Mouse (Mus musculus) layer of hippocampus, adult 2 months (tissue): ENCODE results near the gene Cdk6. TPM values are rescaled to one million over a fixed set of nuclear protein-coding genes. Genes with fewer than 3 reads are reported as not detected.

ENCODE experiments used
- DNase-seq, 2 experiments: peaks; one replicate each; pipeline ENCODE4 v3.0.0; 2022; ENCODE audit warnings: low spot score in 2 of 2
- H3K27ac ChIP-seq: fragments of 200-600 bp; 2 replicates; pipeline ENCODE4 v1.8.1; 2022
- H3K4me3 ChIP-seq: fragments of 200-600 bp; 2 replicates; pipeline ENCODE4 v1.8.1; 2022; ENCODE audit warnings: mild to moderate bottlenecking
- CTCF ChIP-seq: fragments of 200-600 bp; conservative IDR thresholded peaks from 2 replicates; pipeline ENCODE4 v1.8.1; 2022; ENCODE audit warnings: antibody characterized with exemption, mild to moderate bottlenecking, moderate library complexity
- total RNA-seq, 2 experiments: library from RNA; stranded (reverse); gene quantifications; 2 replicates each; pipeline ENCODE4 v1.2.3; 2021

Cdk6 gene
- total RNA-seq, 2 experiments from 2014 or later, result 3.5 to 6.3 TPM

- DNase-seq, result no peak
- H3K27ac ChIP-seq, result no peak overlapping the region
- H3K4me3 ChIP-seq, result no peak overlapping the region
- no peak for TF ChIP-seq CTCF
Observed at GRCm38 (mm10) chr5:3501564-3502001, 160.3 kb downstream of the Cdk6 start.

DNA sequence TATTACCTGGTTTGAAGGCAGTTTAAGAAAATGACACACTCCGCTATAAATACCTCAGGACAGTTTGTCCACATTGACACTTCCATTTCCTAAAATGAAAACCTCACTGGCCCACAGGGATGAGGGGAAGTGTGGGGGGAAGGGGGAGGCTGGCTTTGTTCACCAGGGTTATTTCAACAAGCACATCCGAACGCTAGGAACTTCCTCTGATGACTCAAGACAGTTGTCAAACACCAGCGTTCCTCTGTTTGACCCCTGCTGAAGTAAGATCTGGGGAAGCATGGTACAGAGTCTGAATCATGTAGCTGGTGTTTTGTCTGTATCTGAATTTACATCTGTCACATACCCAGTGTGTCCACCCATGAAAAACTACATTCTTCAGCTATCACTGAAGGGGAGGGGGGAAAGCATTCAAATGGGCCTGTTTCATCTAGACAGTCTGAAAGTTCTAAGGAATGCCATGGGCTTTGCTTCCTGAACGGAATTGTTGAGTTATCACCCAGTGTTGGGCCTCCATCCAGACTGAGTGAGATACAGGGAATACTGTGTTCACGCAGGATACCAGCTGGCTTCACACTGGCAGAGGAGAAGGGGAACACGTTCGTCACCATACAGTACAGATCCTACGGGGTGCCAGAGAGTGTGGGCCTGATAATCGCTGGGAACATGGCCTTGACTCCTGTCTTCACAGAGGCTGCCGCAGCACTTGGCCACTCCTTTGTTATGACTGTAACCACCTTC is 161.5 kb downstream of the Cdk6 start:
- no peak for DNase-seq
- no peak for TF ChIP-seq CTCF
- H3K4me3 ChIP-seq, result no peak overlapping the region
- no peak overlapping the region; the same call in 1 of the 2 replicates for H3K27ac ChIP-seq

GRCm38 (mm10) chr5:3503373-3503772 is 162.1 kb downstream of the Cdk6 start:
- no peak for TF ChIP-seq CTCF
- DNase-seq, result no peak
- no peak overlapping the region for H3K4me3 ChIP-seq
- H3K27ac ChIP-seq, result no peak overlapping the region

- TF ChIP-seq CTCF, result no peak
- H3K4me3 ChIP-seq, result no peak overlapping the region
- no peak for DNase-seq
- no peak overlapping the region for H3K27ac ChIP-seq
Observed at GRCm38 (mm10) chr5:3503836-3504323, 162.6 kb downstream of the Cdk6 start.

DNA sequence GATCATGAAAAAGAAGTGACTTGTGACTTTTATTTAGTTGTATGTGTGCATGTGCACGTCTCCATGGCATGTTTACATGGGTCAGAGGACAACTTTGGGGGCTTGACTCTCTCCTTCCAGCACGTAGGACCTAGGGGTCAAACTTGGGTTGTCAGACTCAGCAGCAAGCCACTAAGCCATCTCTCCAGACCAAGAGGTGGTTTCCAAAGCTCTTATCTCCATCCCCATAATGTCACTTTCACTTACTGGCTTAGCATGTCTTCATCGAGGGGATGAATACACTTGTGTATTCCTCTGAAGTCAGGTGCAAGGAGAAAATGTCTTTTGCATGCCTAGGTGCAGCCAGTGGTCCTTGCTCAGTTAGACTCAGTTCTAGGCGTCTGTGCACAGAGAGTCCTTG is 163.2 kb downstream of the Cdk6 start:
- Histone ChIP-seq H3K27ac (no peak overlapping the region), H3K4me3 (no peak overlapping the region)
- TF ChIP-seq CTCF, result no peak
- DNase-seq, result no peak

DNA sequence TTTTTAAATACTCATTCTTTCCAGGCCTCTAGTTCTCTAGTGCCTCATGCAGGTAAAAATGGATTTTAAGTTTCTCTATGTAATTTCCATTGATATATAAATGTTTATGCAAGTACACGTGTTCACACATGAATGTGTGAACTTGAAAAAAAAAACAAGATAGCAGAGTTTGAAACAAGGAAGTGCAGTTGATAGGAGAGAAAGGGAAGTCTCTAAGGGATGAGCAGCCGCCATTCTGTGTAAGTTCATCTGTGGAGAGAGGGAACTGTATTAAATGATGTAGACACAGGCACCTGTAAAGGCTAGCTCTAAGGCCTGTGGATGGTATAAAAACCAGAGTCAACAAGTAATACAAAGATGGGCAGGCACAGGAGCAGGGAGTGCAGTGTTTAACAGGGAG is 164.3 kb downstream of the Cdk6 start:
- DNase-seq, result no peak
- TF ChIP-seq CTCF, result no peak
- Histone ChIP-seq H3K27ac (no peak overlapping the region), H3K4me3 (no peak overlapping the region)

- H3K4me3 ChIP-seq, result no peak overlapping the region
- no peak overlapping the region for H3K27ac ChIP-seq
- no peak for TF ChIP-seq CTCF
- DNase-seq, result no peak
Observed at GRCm38 (mm10) chr5:3508480-3509381, 167.4 kb downstream of the Cdk6 start.

GRCm38 (mm10) chr5:3509503-3509902 is 168.2 kb downstream of the Cdk6 start:
- H3K4me3 ChIP-seq, result no peak overlapping the region
- TF ChIP-seq CTCF, result no peak
- no peak for DNase-seq
- no peak overlapping the region for H3K27ac ChIP-seq

GRCm38 (mm10) chr5:3511097-3511795 is 170.0 kb downstream of the Cdk6 start:
- TF ChIP-seq CTCF, result no peak
- no peak for DNase-seq
- Histone ChIP-seq H3K27ac (no peak overlapping the region), H3K4me3 (no peak overlapping the region)

DNA sequence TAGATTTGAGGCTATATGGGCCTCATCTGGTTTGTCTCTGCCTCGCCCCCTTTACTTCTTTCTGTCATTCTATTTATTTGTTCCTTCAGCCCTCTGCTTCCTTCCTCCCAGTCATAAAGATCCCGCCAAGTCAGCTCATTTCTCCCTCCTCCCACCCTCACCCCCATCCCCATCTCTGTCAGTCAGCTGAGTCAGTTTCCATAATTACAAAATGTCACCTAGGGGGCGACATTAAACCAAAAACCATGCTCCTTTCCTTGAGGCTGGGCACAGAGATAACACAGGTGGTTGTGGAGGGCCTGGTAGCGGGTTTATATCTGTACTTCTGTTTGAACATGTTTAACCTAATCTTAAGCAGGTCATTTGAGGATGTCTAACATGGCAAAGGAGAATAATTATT is 171.3 kb downstream of the Cdk6 start:
- DNase-seq, result no peak
- Histone ChIP-seq H3K4me3 (no peak overlapping the region), H3K27ac (no peak overlapping the region)

DNA sequence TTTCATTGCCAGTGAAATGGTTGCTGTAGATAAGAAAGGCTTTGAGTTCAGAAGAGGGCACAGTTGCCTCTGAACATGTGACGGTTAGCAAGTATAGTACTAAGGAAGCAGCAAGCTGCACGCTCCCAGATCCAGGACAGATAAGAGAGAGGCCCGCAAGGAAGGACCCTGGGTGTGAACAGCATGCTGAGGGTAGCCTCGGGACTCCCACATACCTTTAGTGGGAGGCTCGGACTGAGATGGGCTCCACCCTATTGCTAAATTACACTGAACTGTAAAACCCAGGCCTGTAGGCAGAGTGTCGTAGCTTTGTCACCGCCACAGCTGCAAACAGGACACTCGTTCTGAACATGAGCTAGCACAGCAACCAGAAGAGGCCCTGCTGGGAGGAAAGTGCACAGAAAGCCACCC is 173.6 kb downstream of the Cdk6 start:
- H3K27ac ChIP-seq, result no peak overlapping the region

More for the DNA sequence above, 171.3 kb downstream of the Cdk6 start:
- peak; percentile 52 for TF ChIP-seq CTCF

GRCm38 (mm10) chr5:3515477-3515876 is 174.2 kb downstream of the Cdk6 start:
- DNase-seq, result no peak
- no peak for TF ChIP-seq CTCF
- Histone ChIP-seq H3K27ac (no peak overlapping the region), H3K4me3 (no peak overlapping the region)

More for the DNA sequence above, 173.6 kb downstream of the Cdk6 start:
- TF ChIP-seq CTCF, result no peak
- DNase-seq, result no peak
- H3K4me3 ChIP-seq, result no peak overlapping the region
